Mouse (Mus musculus) forebrain, postnatal 0 days (tissue): ENCODE results near the gene Mms19. TPM values are rescaled to one million over a fixed set of nuclear protein-coding genes. Genes with fewer than 3 reads are reported as not detected.

ENCODE experiments used
- ATAC-seq: fragments of 200-750 bp; cut with Nextera tagmentation; 2 replicates; pipeline ENCODE4 v1.8.0; 2017; ENCODE audit warnings: mild to moderate bottlenecking, moderate library complexity
- DNase-seq: peaks from one replicate; pipeline ENCODE4 v3.0.0-alpha.2; 2015
- H3K27ac ChIP-seq: fragments of 300-500 bp; sonication (generic); 2 replicates; pipeline ENCODE4 v1.5.1; 2014; ENCODE audit warnings: low read depth, mild to moderate bottlenecking, antibody characterized with exemption, low read length, moderate library complexity, mixed read lengths
- H3K27me3 ChIP-seq: fragments of 300-500 bp; sonication (generic); 2 replicates; pipeline ENCODE4 v1.6.1; 2014; ENCODE audit warnings: mild to moderate bottlenecking, low read length, mixed read lengths; ENCODE audit not compliant: insufficient read depth
- H3K36me3 ChIP-seq: fragments of 300-500 bp; sonication (generic); 2 replicates; pipeline ENCODE4 v1.6.1; 2014; ENCODE audit warnings: mild to moderate bottlenecking, moderate library complexity; ENCODE audit not compliant: insufficient read depth
- H3K4me1 ChIP-seq: fragments of 300-500 bp; sonication (generic); 2 replicates; pipeline ENCODE4 v1.6.1; 2014; ENCODE audit warnings: antibody characterized with exemption; ENCODE audit not compliant: insufficient read depth
- H3K4me2 ChIP-seq: fragments of 300-500 bp; sonication (generic); 2 replicates; pipeline ENCODE4 v1.6.1; 2014; ENCODE audit warnings: low read depth, mild to moderate bottlenecking, moderate library complexity
- H3K4me3 ChIP-seq: fragments of 300-500 bp; sonication (generic); 2 replicates; pipeline ENCODE4 v1.5.1; 2014; ENCODE audit warnings: low read depth, low read length, mixed read lengths
- H3K9ac ChIP-seq: fragments of 300-500 bp; sonication (generic); 2 replicates; pipeline ENCODE4 v1.6.1; 2014; ENCODE audit warnings: mild to moderate bottlenecking
- H3K9me3 ChIP-seq: fragments of 300-500 bp; sonication (generic); 2 replicates; pipeline ENCODE4 v1.6.1; 2016; ENCODE audit warnings: low read length
- CTCF ChIP-seq: sonication (generic); IDR thresholded peaks from 2 replicates; pipeline ENCODE4 v1.5.1; 2016; ENCODE audit warnings: antibody characterized with exemption, control low read depth, low read depth
- WGBS: fragments of 180-500 bp; shearing (Covaris S2); extraction: QIAGEN DNeasy Blood & Tissue Kit; methylation state at CpG from one replicate; pipeline ENCODE4 v1.1.7; 2014; 5-methylcytosine and 5-hydroxymethylcytosine counted together
- polyA plus RNA-seq: library from polyadenylated mRNA; unstranded; fragments of >200 nt; fragmentation: Nextera tagmentation; extraction: Ambion mirVana; gene quantifications from 2 replicates; pipeline ENCODE4 v1.2.1, GENCODE M21; 2015
- total RNA-seq: library from RNA; depleted of rRNA; stranded (reverse); fragments of >200 nt; gene quantifications from 2 replicates; pipeline ENCODE4 v1.2.3, GENCODE M21; 2014

The Mms19 gene
- total and polyA plus RNA-seq, 2 experiments from 2014 or later = 25.8 to 66.5 TPM

- Histone ChIP-seq H3K9me3 (no peaks in the 10 kb centered on the region), H3K27ac (0 out of 2 replicates have a peak overlapping the region, but pooled peaks have one; percentile 0), H3K4me3 (no peak overlapping the region), H3K36me3 (no peaks in the 10 kb centered on the region), H3K4me1 (no peaks in the 10 kb centered on the region), H3K27me3 (no peaks in the 10 kb centered on the region), H3K4me2 (no peak overlapping the region), H3K9ac (no peak overlapping the region)
- peak; percentile 36 for ATAC-seq
- 52% methylated on average over 5 of the region's 5 CpGs for WGBS
- no peak for TF ChIP-seq CTCF
- no peak for DNase-seq
Observed at GRCm38 (mm10) chr19:42016840-42017239, 35.9 kb upstream of the Mms19 start.

DNA sequence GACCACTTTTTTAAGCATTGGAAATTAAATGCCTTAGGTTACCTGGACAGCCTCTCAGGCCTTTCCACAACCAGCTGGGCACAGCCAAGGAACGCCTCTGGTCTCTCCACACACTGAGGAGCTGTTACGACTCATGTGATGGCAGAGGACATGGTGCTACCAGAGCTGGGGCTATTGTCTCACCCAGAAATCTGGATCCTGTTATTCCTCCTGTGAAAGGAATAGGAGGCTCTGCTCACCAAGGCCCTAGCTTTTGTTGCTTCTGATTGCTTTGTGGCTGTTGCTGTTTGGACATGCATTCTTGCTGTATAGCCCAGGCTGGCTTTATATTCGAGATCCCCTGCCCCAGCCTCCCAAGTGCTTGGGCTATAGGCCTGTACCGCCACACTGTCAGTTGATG, 35.3 kb upstream of the Mms19 start:
- H3K4me3 ChIP-seq = no peak overlapping the region
- no peaks in the 10 kb centered on the region for H3K36me3 ChIP-seq
- H3K4me1 ChIP-seq = no peaks in the 10 kb centered on the region
- no peak overlapping the region for H3K27ac ChIP-seq
- no peaks in the 10 kb centered on the region for H3K27me3 ChIP-seq
- no peak for DNase-seq
- H3K4me2 ChIP-seq = no peak overlapping the region
- no peak for ATAC-seq
- 76% methylated on average over 4 of the region's 4 CpGs for WGBS
- H3K9ac ChIP-seq = no peak overlapping the region
- H3K9me3 ChIP-seq = no peaks in the 10 kb centered on the region
- TF ChIP-seq CTCF = no peak

GRCm38 (mm10) chr19:42015001-42015400, 34.0 kb upstream of the Mms19 start:
- Histone ChIP-seq H3K9ac (no peak overlapping the region), H3K9me3 (no peaks in the 10 kb centered on the region), H3K27ac (no peak overlapping the region), H3K4me1 (no peaks in the 10 kb centered on the region), H3K36me3 (no peaks in the 10 kb centered on the region), H3K4me2 (no peak overlapping the region), H3K4me3 (no peak overlapping the region), H3K27me3 (no peaks in the 10 kb centered on the region)
- no peak for TF ChIP-seq CTCF
- WGBS = 75% methylated on average over 6 of the region's 6 CpGs
- DNase-seq (no peak), ATAC-seq (no peak)

DNA sequence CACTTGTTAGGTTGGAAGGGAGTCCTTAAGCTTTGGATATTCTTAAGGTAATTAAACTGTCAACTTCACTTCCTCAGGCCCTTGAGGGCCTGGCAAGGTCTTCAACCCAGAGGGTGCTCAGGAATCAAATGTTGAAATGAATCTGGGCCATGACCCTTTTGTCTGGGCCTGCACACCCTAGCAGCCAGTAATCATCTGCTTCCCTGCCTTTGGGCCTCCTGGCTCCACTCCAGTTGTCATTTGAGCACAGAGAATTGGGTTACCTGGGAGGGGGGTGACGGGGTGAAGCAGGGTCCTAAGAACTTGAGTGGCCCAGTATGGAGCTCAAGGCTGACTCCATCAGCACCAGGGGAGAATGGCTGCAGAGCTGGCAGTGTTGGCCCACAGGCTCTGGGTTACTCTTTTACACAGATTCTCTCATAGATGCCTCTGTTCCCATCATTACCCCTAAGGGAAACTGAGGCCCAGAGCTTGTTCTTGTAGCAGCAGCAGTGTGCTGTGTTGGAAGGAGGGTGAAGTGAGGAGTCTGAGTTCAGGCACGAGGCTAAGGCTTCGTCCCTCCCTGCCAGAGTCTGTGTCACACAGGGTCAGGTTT, 33.4 kb upstream of the Mms19 start:
- no peaks in the 10 kb centered on the region for H3K4me1 ChIP-seq
- H3K9ac ChIP-seq = no peak overlapping the region
- no peak overlapping the region for H3K4me2 ChIP-seq
- WGBS = 83% methylated on average over 3 of the region's 3 CpGs
- no peak for DNase-seq
- no peaks in the 10 kb centered on the region for H3K36me3 ChIP-seq
- no peak overlapping the region for H3K4me3 ChIP-seq
- TF ChIP-seq CTCF = no peak
- H3K9me3 ChIP-seq = no peaks in the 10 kb centered on the region
- ATAC-seq = no peak
- no peak overlapping the region for H3K27ac ChIP-seq
- H3K27me3 ChIP-seq = no peaks in the 10 kb centered on the region

GRCm38 (mm10) chr19:42011123-42011522, 30.2 kb upstream of the Mms19 start:
- 86% methylated on average over 7 of the region's 7 CpGs for WGBS
- no peak for ATAC-seq
- no peak for TF ChIP-seq CTCF
- Histone ChIP-seq H3K9me3 (no peaks in the 10 kb centered on the region), H3K4me1 (no peaks in the 10 kb centered on the region), H3K4me2 (no peak overlapping the region), H3K27ac (no peak overlapping the region), H3K27me3 (no peaks in the 10 kb centered on the region), H3K36me3 (no peaks in the 10 kb centered on the region), H3K4me3 (no peak overlapping the region), H3K9ac (no peak overlapping the region)
- no peak for DNase-seq

- 73% methylated on average over 4 of the region's 4 CpGs for WGBS
- Histone ChIP-seq H3K36me3 (no peaks in the 10 kb centered on the region), H3K27ac (no peak overlapping the region), H3K27me3 (no peaks in the 10 kb centered on the region), H3K9ac (no peak overlapping the region), H3K4me3 (no peak overlapping the region), H3K4me1 (no peaks in the 10 kb centered on the region), H3K4me2 (no peak overlapping the region), H3K9me3 (no peaks in the 10 kb centered on the region)
- peak; percentile 38; the same call in 1 of the 2 replicates for ATAC-seq
- no peak for TF ChIP-seq CTCF
- no peak for DNase-seq
Observed at GRCm38 (mm10) chr19:42010436-42010835, 29.5 kb upstream of the Mms19 start.

DNA sequence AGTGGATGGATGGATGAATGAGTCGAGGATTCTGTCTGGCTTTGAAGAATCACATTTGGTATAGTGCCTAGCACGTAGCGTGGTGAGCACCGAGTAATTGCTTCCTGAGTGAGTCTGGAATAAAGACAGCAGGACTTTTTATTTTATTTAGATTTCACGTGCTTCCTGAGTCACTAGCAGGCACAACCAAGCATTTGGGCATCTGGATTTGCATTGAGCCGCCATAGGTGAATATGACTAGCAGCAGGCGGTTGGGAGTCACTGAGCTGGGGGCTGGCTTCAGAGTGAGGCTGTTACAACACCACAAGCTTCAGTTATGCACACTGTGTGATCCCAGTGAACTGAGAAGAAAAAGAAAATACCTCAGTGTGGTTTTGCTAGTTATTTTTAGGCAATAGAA, 28.1 kb upstream of the Mms19 start:
- Histone ChIP-seq H3K4me3 (no peak overlapping the region), H3K9ac (no peak overlapping the region), H3K27me3 (no peaks in the 10 kb centered on the region), H3K27ac (no peak overlapping the region), H3K4me2 (no peak overlapping the region), H3K9me3 (no peaks in the 10 kb centered on the region), H3K4me1 (no peaks in the 10 kb centered on the region), H3K36me3 (no peaks in the 10 kb centered on the region)
- no peak for ATAC-seq
- TF ChIP-seq CTCF = no peak
- 69% methylated on average over 7 of the region's 7 CpGs for WGBS
- DNase-seq = no peak
